Mouse (Mus musculus): ENCODE measurements around the gene Cd274.
"Not testable (repeated sequence)": the region's sequence is repeated elsewhere in the genome, so short reads cannot be mapped to it uniquely, and the experiment has no call there.

Gene Cd274

DNA sequence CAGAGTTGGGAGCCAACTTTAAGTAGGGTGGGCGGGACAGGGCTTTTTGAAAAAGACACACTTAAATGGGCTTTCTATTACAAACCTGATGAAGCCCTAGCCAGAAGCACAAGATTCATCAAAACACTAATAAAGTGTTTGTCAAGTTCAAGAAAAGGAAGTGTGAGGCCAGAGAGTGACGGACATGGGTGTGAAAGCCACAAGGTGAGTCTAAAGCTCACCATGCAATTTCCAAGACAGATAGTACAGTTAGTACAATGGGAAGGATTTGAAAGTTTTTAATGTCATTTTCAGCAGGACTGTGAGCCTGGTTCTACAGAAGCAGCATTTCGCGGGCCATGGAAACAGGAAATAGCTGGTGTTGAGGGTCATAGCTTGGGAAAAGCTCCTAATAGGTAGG lies 32.5 kb downstream of the Cd274 start:
- DNase-seq = no peak

DNA sequence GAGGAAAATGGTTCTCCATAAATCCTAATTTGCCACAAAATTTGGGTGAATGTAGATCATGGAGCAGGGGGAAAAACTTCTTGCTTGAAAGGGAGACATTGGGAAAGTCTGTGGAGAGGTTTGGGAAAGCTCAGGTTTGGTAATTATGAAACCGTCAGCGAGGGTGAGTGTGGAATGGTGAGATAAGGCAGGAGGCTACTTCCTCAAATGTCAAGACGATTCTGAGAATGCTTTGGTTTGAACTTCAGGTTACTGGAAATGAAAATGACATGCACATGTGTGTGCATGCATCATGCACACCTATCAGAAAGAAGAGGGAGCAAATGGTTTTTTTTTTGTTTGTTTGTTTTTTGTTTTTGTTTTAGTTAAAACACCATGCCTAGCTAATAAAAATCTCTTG lies 33.2 kb downstream of the Cd274 start:
- DNase-seq = no peak

DNA sequence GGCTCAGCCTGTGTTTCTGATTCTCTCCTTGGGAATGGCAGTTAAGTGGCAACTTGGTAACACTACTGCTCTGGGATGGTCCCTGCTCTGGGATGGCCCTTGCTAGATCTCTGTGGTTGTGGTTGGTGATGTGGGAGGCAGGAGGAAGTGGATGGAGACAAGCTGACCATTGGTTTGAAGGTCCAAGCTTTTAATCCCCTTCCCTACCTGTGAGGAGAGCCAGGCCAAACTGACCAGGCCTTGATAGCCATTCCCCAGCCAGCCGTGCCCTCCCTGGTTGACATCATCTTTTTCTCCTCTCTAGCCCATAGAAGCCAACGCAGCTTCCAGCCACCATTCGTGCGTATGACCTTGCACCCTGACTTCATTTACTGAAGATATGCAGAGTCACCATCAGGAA lies 35.4 kb downstream of the Cd274 start:
- no peak for DNase-seq

GRCm38 (mm10) chr19:29403251-29403650 lies 36.0 kb downstream of the Cd274 start:
- DNase-seq = no peak

GRCm38 (mm10) chr19:29405388-29405787 lies 38.1 kb downstream of the Cd274 start:
- no peak for DNase-seq

DNA sequence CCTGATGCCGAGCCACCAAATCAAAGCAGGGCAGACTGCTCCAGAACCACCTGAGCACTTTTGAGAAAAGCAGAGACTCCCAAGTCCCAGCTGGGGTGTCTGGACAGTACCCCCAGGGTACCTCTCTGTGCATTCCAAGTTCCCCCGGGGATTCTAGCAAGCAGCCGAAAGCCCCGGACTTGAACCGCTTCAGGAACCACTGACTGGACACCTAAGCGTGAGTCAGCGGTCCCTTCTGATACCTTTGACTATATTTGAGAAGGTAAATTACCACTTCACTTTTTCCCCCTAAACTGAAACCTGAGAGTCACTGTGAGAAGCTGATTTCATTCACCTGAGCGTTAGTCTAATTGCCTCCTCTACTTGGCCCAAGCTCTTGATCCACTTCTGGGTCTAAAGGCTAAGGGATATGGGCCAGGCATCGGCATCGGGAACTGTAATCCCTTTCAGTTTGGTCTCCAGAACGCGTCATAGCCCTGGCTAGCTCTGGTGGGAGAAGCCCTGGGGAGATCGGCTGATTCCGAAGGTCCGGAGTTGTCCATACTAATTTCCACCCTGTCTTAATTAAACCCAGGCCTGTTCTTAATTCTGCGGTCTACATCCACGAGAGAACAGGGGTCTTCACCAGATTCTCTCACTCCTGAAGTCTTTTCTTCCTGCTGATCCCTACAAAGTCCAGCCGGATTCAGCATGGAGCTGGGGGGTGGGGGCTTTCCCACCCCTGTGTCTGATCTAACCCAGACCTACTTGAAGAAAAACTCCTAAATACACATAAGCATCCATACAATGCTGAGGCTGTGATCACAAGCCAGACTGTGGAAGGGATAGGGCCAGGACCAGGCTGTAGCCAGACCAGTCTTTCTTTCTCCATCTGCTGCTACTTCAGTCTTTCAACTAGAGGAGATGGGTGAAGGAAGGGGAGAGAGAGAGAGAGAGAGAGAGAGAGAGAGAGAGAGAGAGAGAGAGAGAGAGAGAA lies 39.1 kb downstream of the Cd274 start:
- no peak for DNase-seq

DNA sequence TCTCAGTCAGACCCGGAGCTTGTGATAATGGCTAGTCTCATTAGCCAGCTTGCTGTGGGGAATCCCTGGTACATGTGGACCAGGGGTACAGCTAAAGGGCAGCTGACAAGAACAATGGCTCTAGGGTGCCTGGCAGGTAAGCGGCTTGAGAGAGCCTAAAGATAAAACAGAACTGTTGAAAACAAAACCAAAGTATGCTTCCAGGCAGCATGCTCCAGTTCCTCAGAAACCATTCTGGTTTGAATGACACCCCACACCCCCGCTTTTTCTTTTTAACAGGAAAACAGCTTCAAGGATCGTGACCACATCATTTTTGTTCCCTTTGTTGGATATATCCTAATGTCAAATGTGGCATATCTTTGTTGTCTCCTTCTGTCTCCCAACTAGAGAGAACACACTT lies 43.4 kb downstream of the Cd274 start, which contains the start of gene Pdcd1lg2:
Gene Pdcd1lg2, plus strand, starts transcription at position 301 of the 400 bp plus-strand sequence.
- DNase-seq = no peak

GRCm38 (mm10) chr19:29412476-29413420 lies 45.5 kb downstream of the Cd274 start:
- no peak for DNase-seq

DNA sequence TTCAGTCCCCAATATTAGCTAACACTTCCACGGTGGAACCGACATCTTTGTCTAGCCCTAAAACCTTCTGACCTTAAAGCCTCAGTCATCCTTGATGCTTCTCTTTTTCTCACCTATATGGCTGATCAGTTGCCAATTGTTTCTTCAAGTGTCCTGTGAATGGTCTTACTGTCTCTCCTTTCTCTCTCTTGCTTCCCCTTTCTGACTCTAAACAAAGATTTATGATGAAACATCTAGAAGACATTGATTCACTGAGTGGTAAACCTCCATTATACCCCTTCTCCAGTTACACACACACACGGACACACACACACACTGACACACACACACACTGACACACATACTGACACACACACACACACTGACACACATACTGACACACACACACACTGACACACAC lies 47.3 kb downstream of the Cd274 start:
- no peak for DNase-seq

DNA sequence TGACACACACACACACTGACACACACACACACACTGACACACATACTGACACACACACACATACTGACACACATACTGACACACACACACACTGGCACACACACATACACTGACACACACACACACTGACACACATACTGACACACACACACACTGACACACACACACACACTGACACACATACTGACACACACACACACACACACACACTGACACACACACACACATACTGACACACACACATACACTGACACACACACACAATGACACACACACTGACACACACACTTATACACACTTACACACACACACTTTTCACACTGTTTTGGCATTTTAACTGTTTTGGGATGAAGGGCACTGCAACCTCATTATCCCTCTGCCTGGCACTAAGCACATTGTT lies 47.7 kb downstream of the Cd274 start:
- not testable (repeated sequence) for DNase-seq

DNA sequence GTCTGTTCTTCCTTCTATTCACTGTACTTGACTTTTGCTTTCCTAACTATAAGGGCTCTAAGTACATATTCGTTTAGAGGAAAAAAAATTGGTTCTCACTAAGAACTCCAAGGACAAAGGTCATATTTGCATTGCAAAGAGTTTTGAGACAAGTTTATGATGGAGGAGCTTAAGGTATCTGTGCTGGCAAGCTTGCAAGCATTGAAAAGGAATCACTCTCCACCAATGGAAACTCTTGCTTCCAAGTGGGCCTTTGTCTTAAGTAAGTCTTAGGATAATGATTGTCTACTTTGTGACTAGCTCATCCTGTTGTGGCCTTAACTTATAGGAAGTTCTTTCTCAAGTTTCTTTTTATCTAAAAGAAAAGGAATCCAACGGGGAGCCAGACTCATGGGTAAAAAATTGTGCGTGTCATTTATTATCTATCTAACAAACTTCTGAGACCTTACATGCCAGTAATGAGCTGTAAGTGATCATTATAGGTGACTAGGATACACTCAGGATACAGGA lies 49.2 kb downstream of the Cd274 start:
- DNase-seq = no peak

- DNase-seq = no peak
These were observed 49.9 kb downstream of the Cd274 start for GRCm38 (mm10) chr19:29417188-29417587.

GRCm38 (mm10) chr19:29417894-29418293 lies 50.6 kb downstream of the Cd274 start:
- DNase-seq = no peak

DNA sequence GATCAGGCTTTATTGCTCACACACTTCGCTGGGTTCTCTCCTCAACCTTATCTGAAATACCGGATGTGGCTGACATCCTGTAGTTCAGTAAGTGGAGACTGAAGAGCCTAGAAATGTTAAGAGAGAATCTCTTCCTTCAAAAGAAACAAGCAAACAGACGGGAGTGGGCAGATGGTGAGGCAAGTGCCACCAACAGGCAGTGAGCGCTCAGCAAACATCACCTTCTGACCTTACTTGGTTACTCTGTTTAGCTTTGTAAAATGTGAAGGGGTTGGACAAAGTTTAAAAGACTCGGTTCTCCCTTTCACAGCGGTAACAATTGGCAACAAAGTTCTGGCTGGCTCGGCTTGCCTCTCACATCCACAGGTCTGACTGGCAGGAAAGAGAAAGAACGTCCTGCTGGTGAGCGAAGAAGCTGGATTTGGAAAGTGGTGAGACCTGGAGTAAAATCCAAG lies 51.4 kb downstream of the Cd274 start:
- no peak for DNase-seq

GRCm38 (mm10) chr19:29419506-29419905 lies 52.3 kb downstream of the Cd274 start:
- no peak for DNase-seq

DNA sequence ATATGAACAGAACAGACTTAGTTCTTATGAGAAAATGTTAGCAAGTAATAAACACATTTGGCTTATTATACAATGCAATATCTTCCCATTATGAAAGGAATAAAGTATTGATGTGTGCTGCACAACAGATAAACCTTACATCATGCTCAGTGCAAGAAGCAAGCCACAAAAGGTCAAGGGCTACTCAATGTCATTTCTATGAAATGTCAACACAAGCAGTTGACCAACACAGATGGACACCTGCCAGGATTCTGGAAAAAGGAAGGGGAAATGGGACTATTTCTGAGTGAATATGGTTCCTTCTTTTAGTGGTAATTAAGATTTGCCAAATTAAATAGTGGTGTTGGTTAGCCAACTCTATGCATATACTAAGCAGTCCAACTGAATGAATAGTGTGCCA lies 52.7 kb downstream of the Cd274 start:
- DNase-seq = no peak

GRCm38 (mm10) chr19:29420397-29420796 lies 53.1 kb downstream of the Cd274 start:
- no peak for DNase-seq

DNA sequence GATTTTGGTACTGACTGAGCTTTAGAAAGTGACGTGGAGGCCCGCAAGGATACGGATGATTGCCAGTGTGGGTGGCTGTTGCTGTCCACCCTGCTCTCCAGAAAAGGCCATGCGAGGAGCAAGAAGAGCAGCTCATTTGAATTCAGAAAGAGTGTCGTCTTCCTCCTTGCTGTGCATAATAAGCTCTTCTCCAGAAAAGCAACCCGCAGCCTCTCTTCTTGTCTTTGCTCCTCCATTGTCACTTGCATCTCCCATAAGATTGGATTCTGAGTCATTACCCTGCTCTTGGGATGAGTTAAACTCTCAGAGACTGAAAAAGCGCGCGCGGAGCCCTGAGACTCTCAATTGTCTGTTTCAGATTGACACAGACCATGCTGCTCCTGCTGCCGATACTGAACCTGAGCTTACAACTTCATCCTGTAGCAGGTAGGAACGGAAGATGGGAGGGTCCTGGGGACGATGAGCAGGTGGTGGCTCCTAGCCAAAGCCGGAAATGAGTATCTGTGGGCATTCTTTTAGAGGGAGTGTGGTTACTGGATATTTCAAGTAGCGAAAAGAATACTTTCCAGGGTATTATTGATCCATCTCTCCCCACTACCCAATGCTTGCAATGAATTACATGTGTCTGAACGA lies 54.9 kb downstream of the Cd274 start:
- DNase-seq = no peak

- DNase-seq = no peak
These were observed 55.5 kb downstream of the Cd274 start for GRCm38 (mm10) chr19:29422796-29423195.

GRCm38 (mm10) chr19:29430516-29430915 lies 63.3 kb downstream of the Cd274 start:
- DNase-seq = no peak

GRCm38 (mm10) chr19:29430953-29431352 lies 63.7 kb downstream of the Cd274 start:
- no peak for DNase-seq

GRCm38 (mm10) chr19:29436793-29437479 lies 69.7 kb downstream of the Cd274 start:
- DNase-seq = no peak

Data from kidney, adult 18-20 months (tissue).